Mouse (Mus musculus) heart, postnatal 36 days (tissue): ENCODE data around the gene Oaz1. TPM values are rescaled to one million over a fixed set of nuclear protein-coding genes. Genes with fewer than 3 reads are reported as not detected.

Source experiments
- microRNA-seq, 2 experiments: library from miRNA; unstranded; fragments of <30 nt; microRNA quantifications; one replicate each; pipeline ENCODE4 v1.2.0; 2021; ENCODE audit warnings: borderline number of aligned reads in 2 of 2
- total RNA-seq, 2 experiments: library from RNA; stranded (reverse); gene quantifications; 2 replicates each; pipeline ENCODE4 v1.2.3; 2021

Gene Oaz1
- total RNA-seq, 2 experiments from 2014 or later: 850 to 884 TPM

Small RNA genes lying within 50 kb of the gene (microRNA-seq; reads per million reads assigned to microRNA genes)
- gene Mir1982: 0 to 2.0 reads per million in 2 experiments

Other genes with a start within 250 kb of the Oaz1 start
- gene Klf16, start 249.3 kb upstream of the Oaz1 start, total RNA-seq: 1 to 10 TPM; 3.6 to 4.5 TPM
- gene Abhd17a, start 236.3 kb upstream of the Oaz1 start, total RNA-seq: 10 to 100 TPM; 48.3 to 51.2 TPM
- 10 to 100 TPM; 19.7 to 22.1 TPM for gene Scamp4, start 223.8 kb upstream of the Oaz1 start, total RNA-seq
- gene Adat3, start 223.8 kb upstream of the Oaz1 start, total RNA-seq: 1 to 10 TPM in 1 of 2 experiments, under 1 TPM in 1; 0.49 to 1.4 TPM
- gene Gm49322, start 220.6 kb upstream of the Oaz1 start, total RNA-seq: under 1 TPM; 0.41 to 0.58 TPM
- gene Csnk1g2, start 203.8 kb upstream of the Oaz1 start, total RNA-seq: 100 to 1,000 TPM; 111 to 119 TPM
- 10 to 100 TPM; 45.5 to 46.8 TPM for gene Btbd2, start 169.6 kb upstream of the Oaz1 start, total RNA-seq
- gene Mknk2, start 148.5 kb upstream of the Oaz1 start, total RNA-seq: 100 to 1,000 TPM; 223 to 233 TPM
- 1 to 10 TPM; 5.3 to 6.7 TPM for gene Mob3a, start 124.7 kb upstream of the Oaz1 start, total RNA-seq
- 1 to 10 TPM; 2.5 to 2.9 TPM for gene Izumo4, start 124.5 kb upstream of the Oaz1 start, total RNA-seq
- 10 to 100 TPM; 35.1 to 43.5 TPM for gene Ap3d1, start 84.4 kb upstream of the Oaz1 start, total RNA-seq
- 10 to 100 TPM; 22.5 to 27.0 TPM for gene Dot1l, start 71.5 kb upstream of the Oaz1 start, total RNA-seq
- gene Sf3a2, start 28.5 kb upstream of the Oaz1 start, total RNA-seq: 10 to 100 TPM; 29.5 to 29.7 TPM
- 10 to 100 TPM; 29.3 to 31.3 TPM for gene Plekhj1, start 28.0 kb upstream of the Oaz1 start, total RNA-seq
- under 1 TPM; 0.22 to 0.53 TPM for gene Amh, start 21.4 kb upstream of the Oaz1 start, total RNA-seq
- under 1 TPM in 1 of 2 experiments, not detected in 1; 0.46 TPM for gene Jsrp1, start 13.2 kb upstream of the Oaz1 start, total RNA-seq
- gene Lingo3, start 17.4 kb downstream of the Oaz1 start, total RNA-seq: 1 to 10 TPM; 6.4 to 8.9 TPM
- 10 to 100 TPM; 19.6 to 25.4 TPM for gene Lsm7, start 28.6 kb downstream of the Oaz1 start, total RNA-seq
- gene Sppl2b, start 28.6 kb downstream of the Oaz1 start, total RNA-seq: 10 to 100 TPM; 15.6 to 19.1 TPM
- gene Tmprss9, start 45.2 kb downstream of the Oaz1 start, total RNA-seq: not detected
- gene Timm13, start 74.3 kb downstream of the Oaz1 start, total RNA-seq: 100 to 1,000 TPM; 129 to 145 TPM
- 1 to 10 TPM; 3.6 to 4.9 TPM for gene Lmnb2, start 91.6 kb downstream of the Oaz1 start, total RNA-seq
- gene Gadd45b, start 103.4 kb downstream of the Oaz1 start, total RNA-seq: 10 to 100 TPM; 11.0 to 18.7 TPM
- gene Gng7, start 188.3 kb downstream of the Oaz1 start, total RNA-seq: under 1 TPM; 0.22 to 0.67 TPM
- not detected for gene Diras1, start 199.0 kb downstream of the Oaz1 start, total RNA-seq
- gene Slc39a3, start 210.8 kb downstream of the Oaz1 start, total RNA-seq: 10 to 100 TPM; 14.5 to 14.6 TPM
- gene Sgta, start 233.5 kb downstream of the Oaz1 start, total RNA-seq: 10 to 100 TPM; 96.1 to 99.9 TPM
- gene Thop1, start 243.4 kb downstream of the Oaz1 start, total RNA-seq: 10 to 100 TPM; 11.9 to 13.1 TPM